Mouse (Mus musculus): ENCODE results near the gene Slco3a1. TPM values are rescaled to one million over a fixed set of nuclear protein-coding genes. Genes with fewer than 3 reads are reported as not detected.

The Slco3a1 gene
- polyA plus RNA-seq, 1 experiment from 2014 or later, result 19.5 TPM

DNA sequence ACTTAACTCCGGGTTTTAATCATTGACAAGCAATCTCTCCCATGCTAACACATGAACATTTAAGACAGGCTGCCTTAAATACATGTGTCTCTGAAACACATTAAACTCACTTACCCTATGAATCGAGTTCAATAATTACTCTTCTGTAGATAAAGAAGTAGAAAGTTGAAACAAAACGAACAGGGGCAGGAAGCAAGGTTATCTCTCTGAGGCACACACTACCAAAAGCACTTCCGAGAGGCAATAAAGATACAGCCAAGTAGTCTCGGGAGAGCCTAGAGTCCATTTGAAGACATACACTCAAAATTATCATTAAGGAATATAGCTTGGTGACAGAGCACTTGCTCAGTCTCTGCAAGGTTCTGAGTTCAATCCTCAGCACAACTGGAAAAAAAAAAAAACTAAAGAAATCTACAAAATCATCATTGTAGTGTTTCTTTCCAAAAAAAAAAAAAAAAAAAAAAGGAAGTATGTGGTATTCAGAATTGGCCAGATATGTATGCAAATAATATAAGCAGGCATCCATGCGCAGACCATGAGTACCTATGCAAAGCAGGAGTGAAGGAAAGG lies 5.5 kb downstream of the Slco3a1 start:
- 38% methylated on average over 6 of the region's 6 CpGs for WGBS
- H3K4me2 ChIP-seq, result no peak overlapping the region
- no peak overlapping the region for H3K9ac ChIP-seq
- no peaks in the 10 kb centered on the region for H3K36me3 ChIP-seq
- H3K9me3 ChIP-seq, result no peaks in the 10 kb centered on the region
- ATAC-seq (ENCODE audit: extremely low read depth, insufficient number of reproducible peaks, low FRiP score, low TSS enrichment), result no peak
- H3K4me1 ChIP-seq, result peaks cover 46% of the 10 kb centered on the region
- no peak overlapping the region for H3K27ac ChIP-seq (replicated peaks)
- no peak overlapping the region for H3K4me3 ChIP-seq
- H3K27me3 ChIP-seq (replicated peaks), result 0 out of 2 replicates have a peak, but pooled peaks cover 6% of the 10 kb centered on the region

- no peaks in the 10 kb centered on the region for H3K27me3 ChIP-seq (replicated peaks)
- WGBS, result 77% methylated on average over 6 of the region's 6 CpGs
- H3K27ac ChIP-seq (replicated peaks), result no peak overlapping the region
- no peak overlapping the region for H3K4me3 ChIP-seq
- H3K4me2 ChIP-seq, result no peak overlapping the region
- H3K4me1 ChIP-seq, result peaks cover 29% of the 10 kb centered on the region
- H3K36me3 ChIP-seq, result no peaks in the 10 kb centered on the region
- no peaks in the 10 kb centered on the region for H3K9me3 ChIP-seq
- no peak for ATAC-seq (ENCODE audit: extremely low read depth, insufficient number of reproducible peaks, low FRiP score, low TSS enrichment)
- H3K9ac ChIP-seq, result no peak overlapping the region
Observed at GRCm38 (mm10) chr7:74546691-74547090, 7.9 kb downstream of the Slco3a1 start.

DNA sequence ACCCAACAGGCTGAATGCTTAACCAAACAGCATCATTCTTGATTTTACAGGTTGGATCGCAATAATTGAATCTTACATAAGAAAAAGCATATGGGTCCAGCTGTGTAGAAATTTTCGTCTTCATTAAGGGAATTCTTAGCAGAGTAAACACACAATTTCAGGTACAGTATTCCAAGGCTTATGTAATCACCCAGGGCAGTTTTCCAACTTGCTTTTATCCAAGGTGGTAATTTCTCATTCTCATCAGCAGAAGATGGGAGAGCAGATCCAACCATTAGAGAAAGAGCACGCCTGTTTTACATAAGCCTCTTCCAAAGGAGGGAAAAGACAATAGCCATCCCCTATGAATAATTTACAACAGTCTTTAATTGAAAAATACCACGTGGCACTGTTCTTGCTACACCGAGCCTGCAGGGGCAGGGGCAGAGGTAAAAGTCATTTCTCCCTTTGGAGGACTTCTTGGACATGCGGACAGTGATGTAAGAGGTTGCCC lies 9.0 kb downstream of the Slco3a1 start:
- Histone ChIP-seq H3K4me2 (no peak overlapping the region), H3K9me3 (no peaks in the 10 kb centered on the region), H3K4me1 (peaks cover 21% of the 10 kb centered on the region), H3K4me3 (no peak overlapping the region), H3K27me3 (replicated peaks) (no peaks in the 10 kb centered on the region), H3K36me3 (no peaks in the 10 kb centered on the region), H3K27ac (replicated peaks) (no peak overlapping the region), H3K9ac (no peak overlapping the region)
- 78% methylated on average over 6 of the region's 6 CpGs for WGBS
- no peak for ATAC-seq (ENCODE audit: extremely low read depth, insufficient number of reproducible peaks, low FRiP score, low TSS enrichment)

GRCm38 (mm10) chr7:74544306-74544705 lies 10.3 kb downstream of the Slco3a1 start:
- Histone ChIP-seq H3K9me3 (no peaks in the 10 kb centered on the region), H3K4me3 (no peak overlapping the region), H3K4me1 (peaks cover 10% of the 10 kb centered on the region; the same call in 1 of the 2 replicates), H3K27ac (replicated peaks) (no peak overlapping the region), H3K4me2 (no peak overlapping the region), H3K9ac (no peak overlapping the region), H3K27me3 (replicated peaks) (no peaks in the 10 kb centered on the region), H3K36me3 (no peaks in the 10 kb centered on the region)
- ATAC-seq (ENCODE audit: extremely low read depth, insufficient number of reproducible peaks, low FRiP score, low TSS enrichment), result no peak
- WGBS, result 69% methylated on average over 7 of the region's 7 CpGs

DNA sequence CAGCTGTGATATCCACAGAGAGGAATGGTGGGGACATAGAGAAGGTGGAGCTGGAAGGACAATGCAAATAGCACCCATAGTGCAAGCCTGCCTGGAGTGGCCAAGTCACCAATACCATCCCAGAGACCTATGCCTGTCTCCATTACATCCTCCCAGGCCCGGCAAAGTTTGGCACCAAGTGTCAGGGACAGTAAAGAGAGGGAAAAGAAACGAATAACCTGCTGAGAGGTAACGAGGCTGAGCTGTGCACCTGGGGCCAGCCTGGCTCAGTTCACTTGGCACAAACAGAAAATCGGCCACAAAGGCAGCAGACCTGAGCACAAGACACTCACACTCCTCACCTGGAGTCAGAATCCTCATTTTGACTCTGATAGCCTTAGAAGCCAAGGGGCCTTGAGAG lies 12.6 kb downstream of the Slco3a1 start:
- Histone ChIP-seq H3K4me1 (peaks cover 7% of the 10 kb centered on the region; the same call in 1 of the 2 replicates), H3K9ac (no peak overlapping the region), H3K4me2 (no peak overlapping the region), H3K4me3 (no peak overlapping the region), H3K27ac (replicated peaks) (no peak overlapping the region), H3K9me3 (no peaks in the 10 kb centered on the region), H3K27me3 (replicated peaks) (no peaks in the 10 kb centered on the region), H3K36me3 (no peaks in the 10 kb centered on the region)
- ATAC-seq (ENCODE audit: extremely low read depth, insufficient number of reproducible peaks, low FRiP score, low TSS enrichment), result no peak
- WGBS, result 64% methylated on average over 4 of the region's 4 CpGs

DNA sequence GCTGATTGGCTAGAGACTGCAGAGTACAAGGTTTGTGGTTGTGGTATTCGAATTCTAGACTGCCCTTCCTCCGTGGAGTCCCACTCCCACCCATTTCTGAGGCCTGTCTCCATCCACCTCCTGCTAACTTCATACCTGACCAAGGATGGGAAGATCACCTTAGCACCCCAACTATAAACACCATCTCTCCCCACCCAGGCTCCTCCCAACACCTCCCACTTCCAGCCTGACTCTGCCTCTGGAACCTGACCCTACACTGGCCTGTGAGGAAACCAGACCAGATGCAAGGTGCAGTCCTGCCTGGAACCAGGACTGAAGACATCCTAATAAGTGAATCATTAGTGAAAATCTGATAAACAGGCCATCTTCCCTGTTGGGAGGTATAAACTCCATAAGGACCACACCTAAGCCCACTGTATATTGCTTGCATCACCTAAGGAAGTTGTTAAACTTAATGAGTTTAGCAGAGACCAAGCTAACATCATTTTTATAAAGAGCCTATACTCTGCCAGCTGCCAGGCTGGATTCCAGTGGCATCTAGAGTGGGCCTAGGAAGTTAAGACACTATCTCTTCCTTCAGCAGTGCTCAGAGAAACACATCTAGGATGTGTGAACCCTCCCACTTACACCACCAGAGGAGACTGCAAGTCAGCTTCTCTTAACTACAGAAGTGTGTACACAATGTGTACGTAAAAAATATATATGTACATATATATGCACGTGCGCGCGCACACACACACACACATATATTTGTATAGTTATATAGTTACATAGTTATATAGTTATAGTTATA lies 13.5 kb downstream of the Slco3a1 start:
- no peaks in the 10 kb centered on the region for H3K36me3 ChIP-seq
- H3K27me3 ChIP-seq (replicated peaks), result no peaks in the 10 kb centered on the region
- no peak overlapping the region for H3K27ac ChIP-seq (replicated peaks)
- peaks cover 7% of the 10 kb centered on the region; the same call in 1 of the 2 replicates for H3K4me1 ChIP-seq
- 84% methylated on average over 7 of the region's 7 CpGs for WGBS
- H3K4me2 ChIP-seq, result no peak overlapping the region
- no peak overlapping the region for H3K4me3 ChIP-seq
- H3K9ac ChIP-seq, result no peak overlapping the region
- ATAC-seq (ENCODE audit: extremely low read depth, insufficient number of reproducible peaks, low FRiP score, low TSS enrichment), result no peak
- no peaks in the 10 kb centered on the region for H3K9me3 ChIP-seq

- H3K27me3 ChIP-seq (replicated peaks), result no peaks in the 10 kb centered on the region
- H3K4me1 ChIP-seq, result peaks cover 13% of the 10 kb centered on the region
- ATAC-seq (ENCODE audit: extremely low read depth, insufficient number of reproducible peaks, low FRiP score, low TSS enrichment), result no peak
- H3K27ac ChIP-seq (replicated peaks), result no peak overlapping the region
- no peaks in the 10 kb centered on the region for H3K36me3 ChIP-seq
- 51% methylated on average over 4 of the region's 4 CpGs for WGBS
- H3K9me3 ChIP-seq, result no peaks in the 10 kb centered on the region
- no peak overlapping the region for H3K9ac ChIP-seq
- H3K4me2 ChIP-seq, result no peak overlapping the region
- H3K4me3 ChIP-seq, result no peak overlapping the region
Observed at GRCm38 (mm10) chr7:74536186-74536585, 18.4 kb downstream of the Slco3a1 start.

GRCm38 (mm10) chr7:74531468-74532097 lies 23.0 kb downstream of the Slco3a1 start:
- Histone ChIP-seq H3K27me3 (replicated peaks) (no peaks in the 10 kb centered on the region), H3K36me3 (no peaks in the 10 kb centered on the region), H3K4me1 (peaks cover 47% of the 10 kb centered on the region), H3K9ac (no peak overlapping the region), H3K4me2 (no peak overlapping the region), H3K9me3 (no peaks in the 10 kb centered on the region), H3K27ac (replicated peaks) (peak overlapping the region; percentile 36; the same call in 1 of the 2 replicates), H3K4me3 (no peak overlapping the region)
- WGBS, result 36% methylated on average over 7 of the region's 7 CpGs
- ATAC-seq (ENCODE audit: extremely low read depth, insufficient number of reproducible peaks, low FRiP score, low TSS enrichment), result no peak

- Histone ChIP-seq H3K9me3 (no peaks in the 10 kb centered on the region), H3K4me2 (no peak overlapping the region), H3K9ac (no peak overlapping the region), H3K36me3 (no peaks in the 10 kb centered on the region), H3K27ac (replicated peaks) (peak overlapping the region; percentile 61; the same call in 1 of the 2 replicates), H3K4me1 (peaks cover 61% of the 10 kb centered on the region), H3K27me3 (replicated peaks) (no peaks in the 10 kb centered on the region), H3K4me3 (no peak overlapping the region)
- ATAC-seq (ENCODE audit: extremely low read depth, insufficient number of reproducible peaks, low FRiP score, low TSS enrichment), result no peak
- 63% methylated on average over 2 of the region's 2 CpGs for WGBS
Observed at GRCm38 (mm10) chr7:74529877-74530276, 24.7 kb downstream of the Slco3a1 start.

DNA sequence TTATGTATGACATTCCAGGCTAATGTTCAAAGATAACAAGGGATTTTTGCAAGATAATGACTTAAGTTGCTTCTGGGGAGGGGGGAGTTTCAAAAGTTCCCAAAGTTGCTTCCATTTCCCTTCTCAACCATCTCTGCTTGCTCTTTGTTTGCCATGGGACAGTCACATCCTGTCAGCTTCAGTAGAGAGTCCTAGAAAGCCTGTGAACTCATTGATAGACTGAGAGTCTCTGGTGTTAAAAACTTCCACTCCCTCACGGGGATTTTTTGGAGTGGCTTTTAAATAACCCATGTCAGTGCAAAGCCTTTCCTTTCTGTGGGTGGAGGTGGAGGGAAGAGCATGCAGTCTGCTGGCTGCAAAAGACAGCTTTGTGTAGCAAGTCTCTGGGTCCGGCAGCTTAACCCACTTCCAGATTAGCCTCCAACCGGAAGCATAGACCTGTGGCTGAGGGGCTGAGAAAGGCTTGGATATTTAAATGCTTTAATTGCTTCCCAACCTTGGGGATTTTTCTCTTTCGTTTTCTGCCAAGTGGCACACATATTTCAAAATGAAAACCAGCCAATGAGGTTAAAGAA lies 25.3 kb downstream of the Slco3a1 start:
- Histone ChIP-seq H3K27ac (replicated peaks) (peak overlapping the region; percentile 61), H3K36me3 (no peaks in the 10 kb centered on the region), H3K4me2 (peak overlapping the region; percentile 22; the same call in 1 of the 2 replicates), H3K9ac (peak overlapping the region; percentile 40; the same call in 1 of the 2 replicates), H3K27me3 (replicated peaks) (no peaks in the 10 kb centered on the region), H3K9me3 (no peaks in the 10 kb centered on the region), H3K4me1 (peaks cover 67% of the 10 kb centered on the region), H3K4me3 (no peak overlapping the region)
- ATAC-seq (ENCODE audit: extremely low read depth, insufficient number of reproducible peaks, low FRiP score, low TSS enrichment), result no peak
- 20% methylated on average over 4 of the region's 4 CpGs for WGBS

DNA sequence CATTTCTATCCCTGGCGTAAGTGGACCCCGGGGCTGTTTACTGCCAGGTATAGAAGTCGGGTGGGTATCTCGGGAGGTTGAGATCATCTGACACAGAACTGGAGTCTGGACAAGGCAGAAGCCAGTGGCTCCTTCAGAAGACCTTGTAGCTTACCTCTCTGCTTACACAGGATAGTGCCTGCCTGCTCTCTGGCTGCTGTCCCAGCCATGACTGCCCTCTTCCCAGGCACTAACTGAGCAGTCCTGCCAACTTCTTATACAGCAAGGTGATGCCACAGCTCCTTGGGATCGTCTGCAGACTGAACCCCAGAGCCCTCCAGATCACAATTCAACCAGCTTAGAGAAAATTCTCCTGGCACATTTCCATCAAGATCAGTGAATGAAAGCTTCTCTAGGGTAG lies 26.4 kb downstream of the Slco3a1 start:
- WGBS, result 68% methylated on average over 5 of the region's 5 CpGs
- H3K4me2 ChIP-seq, result no peak overlapping the region
- H3K9ac ChIP-seq, result 0 out of 2 replicates have a peak overlapping the region, but pooled peaks have one; percentile 38
- H3K27me3 ChIP-seq (replicated peaks), result no peaks in the 10 kb centered on the region
- no peak overlapping the region for H3K4me3 ChIP-seq
- peak overlapping the region; percentile 33 for H3K27ac ChIP-seq (replicated peaks)
- no peak for ATAC-seq (ENCODE audit: extremely low read depth, insufficient number of reproducible peaks, low FRiP score, low TSS enrichment)
- peaks cover 73% of the 10 kb centered on the region for H3K4me1 ChIP-seq
- no peaks in the 10 kb centered on the region for H3K9me3 ChIP-seq
- H3K36me3 ChIP-seq, result no peaks in the 10 kb centered on the region
